Mouse (Mus musculus) spleen, postnatal 4 days (tissue): ENCODE results near the gene Hpcal1.

ENCODE experiments used
- DNase-seq, 2 experiments: peaks; one replicate each; pipeline ENCODE4 v3.0.0; 2022; ENCODE audit warnings: low spot score in 2 of 2

The Hpcal1 gene

DNA sequence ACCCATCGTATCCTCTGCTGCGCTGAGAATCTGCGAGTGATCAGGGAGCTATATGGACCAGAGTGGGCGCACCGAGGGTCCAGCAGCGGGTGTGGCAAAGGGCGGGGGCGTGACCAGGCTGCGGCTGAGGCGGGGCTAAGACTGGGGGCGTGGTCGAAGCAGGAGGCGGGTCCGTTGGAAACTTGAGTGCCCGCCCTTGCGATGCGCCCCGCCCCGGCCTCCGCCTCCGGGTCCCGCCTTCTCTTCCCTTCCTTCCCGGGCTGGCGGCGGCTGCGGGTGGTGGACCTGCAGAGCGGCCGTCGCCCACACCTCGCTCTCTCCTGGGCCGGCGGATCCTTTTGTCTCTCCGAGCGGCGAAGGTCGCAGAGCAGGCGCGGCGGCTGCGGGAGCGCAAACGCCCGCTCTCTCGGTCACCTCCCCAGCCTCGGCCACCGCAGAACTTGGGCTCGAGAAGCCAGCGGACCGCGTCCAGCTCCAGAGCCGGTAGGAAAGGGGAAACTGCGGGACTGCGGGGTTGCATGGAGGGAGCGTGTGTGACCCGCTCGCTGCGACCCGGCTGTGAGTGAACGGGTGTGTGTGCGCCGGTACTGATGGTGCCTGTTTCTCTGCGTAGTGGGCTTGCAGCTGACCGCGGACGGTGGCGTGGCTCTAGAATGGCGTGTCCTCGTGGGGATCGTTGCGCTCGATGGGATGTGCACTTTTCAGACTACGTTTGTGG lies at the start of gene Hpcal1:
Gene Hpcal1, plus strand, starts transcription at position 293 of the 718 bp plus-strand sequence.
- DNase-seq = peak; percentile 92 to 96

DNA sequence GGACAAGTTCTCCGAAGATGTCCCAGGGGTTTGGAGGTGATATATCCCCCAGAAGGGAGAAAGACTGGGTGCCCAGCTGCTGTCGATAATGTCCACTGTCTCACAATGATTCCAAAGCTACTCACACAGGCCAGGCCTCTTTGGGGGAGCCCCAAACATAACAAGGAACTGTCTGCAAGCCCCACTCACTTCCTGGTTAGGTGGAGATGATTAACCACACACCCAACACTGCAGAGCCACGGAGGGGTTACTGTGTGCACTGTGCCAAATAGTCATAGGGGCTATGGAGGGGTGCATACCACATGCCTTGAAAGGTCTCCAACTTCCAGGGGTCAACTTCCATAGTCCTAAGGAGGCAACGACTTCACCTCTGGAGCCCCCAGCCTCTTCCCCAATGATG lies 49.4 kb upstream of the Hpcal1 start:
- no peak for DNase-seq

DNA sequence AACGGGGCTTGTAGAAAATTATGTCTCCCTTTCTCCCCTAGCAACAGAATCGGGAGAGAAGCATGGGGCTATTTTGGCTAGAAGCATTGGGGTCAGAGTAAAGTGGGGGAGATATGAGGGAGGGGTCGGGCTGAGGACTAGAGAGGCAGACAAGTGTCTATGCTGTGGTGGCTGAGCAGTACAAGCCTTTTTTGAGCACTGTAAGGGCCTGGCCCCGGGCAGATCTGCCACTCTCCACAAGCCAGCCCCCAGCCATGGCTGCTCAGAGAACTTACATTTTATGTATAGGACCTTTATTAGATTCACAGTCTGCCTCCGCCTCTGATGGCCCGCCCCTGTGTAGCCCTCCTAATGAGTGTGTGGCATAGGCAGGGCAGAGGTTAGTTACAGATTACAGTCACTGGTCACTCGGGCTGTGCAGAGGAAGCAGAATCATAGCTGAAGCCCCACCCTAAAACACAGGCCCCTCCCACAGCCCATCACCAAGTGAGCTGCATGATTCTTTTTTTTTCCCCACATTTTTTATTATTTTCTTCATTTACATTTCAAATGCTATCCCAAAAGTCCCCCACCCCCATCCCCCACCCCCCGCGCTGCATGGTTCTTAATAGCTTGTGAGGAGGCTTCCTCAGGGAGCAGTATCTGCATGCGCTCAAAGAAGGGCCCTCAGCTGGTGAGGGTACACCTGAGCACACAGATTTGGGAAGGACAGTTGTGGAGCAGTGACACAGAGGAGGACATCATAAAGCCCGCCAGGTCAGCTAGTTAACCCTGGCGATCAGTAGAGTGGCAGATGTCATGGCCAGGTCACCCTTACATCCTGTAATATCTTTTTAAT lies 46.1 kb upstream of the Hpcal1 start:
- no peak for DNase-seq

DNA sequence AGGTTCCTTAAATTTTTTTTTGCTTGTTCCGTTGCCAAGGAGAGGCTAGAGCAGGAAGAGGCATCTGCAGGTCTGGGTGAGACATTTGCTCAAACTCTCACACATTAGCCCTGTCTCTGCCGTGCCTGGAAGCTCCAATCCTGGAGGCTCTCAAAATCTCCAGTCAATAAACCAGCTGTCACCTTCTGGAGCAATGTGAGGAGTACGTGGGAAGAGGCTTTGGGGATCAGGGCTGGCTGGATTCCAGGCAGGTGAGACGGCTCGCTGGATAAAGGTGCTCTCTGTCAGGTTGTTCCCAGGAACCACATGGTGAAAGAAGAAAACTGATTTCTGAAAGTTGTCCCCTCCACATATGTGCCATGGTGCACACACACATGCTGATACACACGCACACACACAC lies 44.2 kb upstream of the Hpcal1 start:
- no peak for DNase-seq

GRCm38 (mm10) chr12:17651223-17652095 lies 39.2 kb upstream of the Hpcal1 start:
- DNase-seq = no peak

GRCm38 (mm10) chr12:17652216-17653050 lies 38.2 kb upstream of the Hpcal1 start:
- DNase-seq = no peak

- DNase-seq = no peak
These were observed 37.4 kb upstream of the Hpcal1 start for GRCm38 (mm10) chr12:17653051-17653783.

- no peak for DNase-seq
These were observed 33.0 kb upstream of the Hpcal1 start for GRCm38 (mm10) chr12:17657561-17658195.

DNA sequence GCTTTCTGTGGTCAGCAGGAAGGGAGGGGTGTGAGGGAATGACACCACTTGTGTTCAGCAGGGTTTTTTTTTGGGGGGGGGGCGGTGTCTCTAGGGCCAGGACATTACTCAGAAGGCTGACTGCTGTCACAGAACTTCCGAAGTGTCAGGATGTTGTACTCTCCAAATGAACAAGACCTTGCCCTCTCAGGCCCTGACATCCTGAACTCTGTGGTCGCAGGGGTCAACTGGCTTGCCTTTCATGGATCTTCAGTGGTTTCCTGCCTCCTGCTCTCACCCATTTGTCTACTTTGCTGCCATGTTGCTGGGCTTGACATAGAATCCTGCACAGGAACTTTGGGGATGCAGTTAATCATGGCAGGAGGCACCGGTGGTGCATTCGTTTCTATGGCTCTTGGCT lies 32.1 kb upstream of the Hpcal1 start:
- no peak for DNase-seq

- DNase-seq = no peak
These were observed 29.2 kb upstream of the Hpcal1 start for GRCm38 (mm10) chr12:17661483-17661920.

DNA sequence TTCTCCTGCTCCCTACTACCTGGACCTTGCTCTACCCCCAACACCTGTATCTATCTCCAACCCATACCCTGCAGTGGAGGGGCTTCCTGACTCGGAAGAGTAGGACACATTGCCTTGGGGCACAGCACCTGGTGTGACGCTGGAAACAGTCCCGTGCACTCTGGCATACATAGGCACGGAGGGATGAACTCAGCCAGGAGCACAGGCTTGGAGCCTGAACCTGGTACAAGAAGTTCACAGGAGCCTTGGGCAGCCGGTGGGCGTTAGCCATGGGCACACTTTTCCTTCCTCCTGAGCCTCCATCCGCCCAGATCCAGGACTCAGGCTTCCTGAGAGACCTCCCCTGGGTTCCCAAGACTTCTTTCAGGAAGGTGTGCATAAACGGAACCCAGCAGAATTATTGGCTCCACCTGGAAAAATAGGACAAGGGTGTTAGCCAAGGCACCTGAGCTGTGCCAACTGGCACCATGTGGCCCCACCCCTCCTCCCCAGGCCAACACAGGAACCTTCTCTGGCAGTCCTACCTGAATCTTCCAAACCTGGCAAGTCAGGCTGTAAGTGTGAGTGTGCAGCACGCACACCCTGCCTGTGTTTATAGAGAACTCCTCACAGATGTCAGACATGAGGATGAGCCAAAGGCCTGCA lies 26.5 kb upstream of the Hpcal1 start:
- no peak for DNase-seq

GRCm38 (mm10) chr12:17665906-17666326 lies 24.7 kb upstream of the Hpcal1 start:
- no peak for DNase-seq

DNA sequence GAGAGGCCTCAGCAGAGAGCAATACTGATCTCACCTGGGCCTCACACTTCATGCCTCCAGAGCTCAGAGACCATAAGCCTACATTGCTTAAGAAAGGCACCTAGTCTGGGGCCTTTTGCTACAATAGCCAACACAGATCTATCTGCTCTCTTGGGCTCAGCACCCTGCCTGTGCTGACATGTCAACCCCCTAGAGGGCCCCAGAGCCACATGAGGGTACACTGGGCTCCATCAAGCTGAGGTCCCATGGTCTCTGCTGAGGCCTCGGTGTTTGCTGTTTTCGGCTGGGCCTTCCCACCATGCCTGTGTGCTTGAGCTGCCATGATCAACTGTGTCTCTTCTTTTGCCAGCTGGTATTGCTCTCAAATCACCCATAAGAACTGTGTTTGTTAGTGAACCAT lies 24.0 kb upstream of the Hpcal1 start:
- no peak for DNase-seq

DNA sequence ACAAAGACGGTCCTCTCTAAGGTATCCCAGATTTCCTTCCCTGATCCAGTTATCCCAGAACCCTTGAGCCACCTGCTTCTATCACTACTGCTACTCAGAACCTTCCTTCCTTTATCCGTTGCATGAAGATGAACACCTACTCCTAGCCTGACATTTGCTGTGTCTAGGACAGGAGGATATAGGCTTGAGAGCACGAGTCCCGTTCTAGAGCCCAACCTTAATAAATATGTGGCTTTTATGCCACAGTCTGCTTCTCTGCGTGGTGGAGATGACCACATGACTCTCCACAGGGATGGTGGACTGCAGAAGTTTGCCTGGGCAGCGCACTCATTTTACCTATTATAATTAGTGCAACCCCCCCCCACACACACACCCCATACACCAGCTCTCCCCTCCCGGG lies 16.9 kb upstream of the Hpcal1 start:
- no peak for DNase-seq

DNA sequence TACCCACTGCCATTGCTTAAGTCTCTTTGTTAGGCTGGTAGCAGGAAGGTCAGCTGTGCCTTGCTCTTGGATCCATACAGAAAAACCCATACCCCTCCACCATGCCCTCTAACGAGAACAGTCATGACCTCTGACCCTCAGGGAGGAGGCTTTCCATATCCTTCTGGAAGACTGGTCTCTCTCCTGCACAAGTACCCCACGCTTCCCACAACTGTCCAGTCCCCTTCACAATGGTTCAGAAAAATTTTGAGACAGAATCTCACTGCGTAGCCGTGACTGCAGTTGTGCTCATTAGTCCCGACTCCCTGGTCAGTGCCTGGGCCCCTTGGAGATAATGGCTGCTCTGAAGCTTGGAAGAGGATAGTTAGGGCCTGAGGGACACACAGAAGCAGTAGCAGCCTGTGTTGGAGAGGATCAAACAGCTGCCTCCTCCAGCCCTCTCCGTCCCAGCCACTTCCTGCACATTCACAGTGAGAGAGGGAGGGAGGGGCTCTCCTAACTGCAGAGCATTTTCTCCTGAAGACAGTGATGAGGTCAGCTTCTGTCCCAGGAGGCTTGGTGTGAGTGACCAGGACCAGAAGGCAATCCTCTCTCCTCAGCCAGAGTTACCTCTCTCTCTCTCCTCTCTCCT lies 16.4 kb upstream of the Hpcal1 start:
- no peak for DNase-seq

DNA sequence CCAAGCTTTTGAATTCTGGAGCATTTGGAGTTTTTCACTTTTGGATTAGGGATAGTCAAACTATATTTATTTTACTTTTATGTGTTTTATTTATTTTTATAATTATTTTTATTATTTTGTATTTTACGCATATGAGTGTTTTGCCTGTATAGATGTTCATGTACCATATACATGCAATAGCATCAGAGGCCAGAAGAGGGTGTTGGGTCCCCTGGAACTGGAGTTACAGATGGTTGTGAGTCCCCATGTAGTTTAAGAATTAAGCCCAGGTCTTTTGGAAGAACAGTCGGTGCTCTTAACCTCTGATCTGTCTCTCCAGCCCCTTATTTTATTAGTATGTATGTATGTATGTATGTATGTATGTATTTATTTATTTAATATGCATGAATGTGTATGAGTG lies 12.9 kb upstream of the Hpcal1 start:
- no peak for DNase-seq

- no peak for DNase-seq
These were observed 11.1 kb upstream of the Hpcal1 start for GRCm38 (mm10) chr12:17679571-17679970.

GRCm38 (mm10) chr12:17682161-17682560 lies 8.5 kb upstream of the Hpcal1 start:
- DNase-seq = peak in 1 of 2 experiments; percentile 17

GRCm38 (mm10) chr12:17684315-17684714 lies 6.3 kb upstream of the Hpcal1 start:
- DNase-seq = no peak
